Mouse (Mus musculus) gonadal fat pad, adult 2 months (tissue): ENCODE measurements at regions not wholly inside any gene's neighbourhood (a gene's known extent, or its start where the extent isn't known, plus 50 kb on each side); places are given as distances from the start of the nearest gene placed in this dataset.

ENCODE experiments used
- DNase-seq: peaks from one replicate; pipeline ENCODE4 v3.0.0-alpha.2; 2012; ENCODE audit warnings: low read depth

- no peak for DNase-seq
Measured at GRCm38 (mm10) chr8:4411126-4411525, 81.7 kb upstream of the Cers4 start.

DNA sequence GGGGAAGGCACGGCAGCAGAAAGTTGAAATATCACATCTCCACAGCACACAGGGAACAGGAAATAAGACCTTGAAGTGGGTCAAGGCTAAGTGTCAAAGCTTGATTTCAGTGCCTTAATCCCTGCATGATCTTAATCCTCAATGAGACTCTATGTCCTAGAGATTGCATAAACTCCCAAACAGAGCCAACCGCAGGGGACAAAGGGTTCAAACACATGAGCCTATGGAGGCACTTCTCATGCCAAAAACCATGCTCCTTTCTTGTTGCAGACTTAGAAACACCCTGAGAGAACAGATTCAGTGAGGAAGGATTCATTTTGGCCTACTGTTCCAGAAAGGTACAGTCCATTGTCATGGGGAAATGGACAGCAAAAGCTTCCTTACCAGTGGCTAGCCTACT is 81.0 kb upstream of the Cers4 start:
- peak; percentile 73 for DNase-seq

DNA sequence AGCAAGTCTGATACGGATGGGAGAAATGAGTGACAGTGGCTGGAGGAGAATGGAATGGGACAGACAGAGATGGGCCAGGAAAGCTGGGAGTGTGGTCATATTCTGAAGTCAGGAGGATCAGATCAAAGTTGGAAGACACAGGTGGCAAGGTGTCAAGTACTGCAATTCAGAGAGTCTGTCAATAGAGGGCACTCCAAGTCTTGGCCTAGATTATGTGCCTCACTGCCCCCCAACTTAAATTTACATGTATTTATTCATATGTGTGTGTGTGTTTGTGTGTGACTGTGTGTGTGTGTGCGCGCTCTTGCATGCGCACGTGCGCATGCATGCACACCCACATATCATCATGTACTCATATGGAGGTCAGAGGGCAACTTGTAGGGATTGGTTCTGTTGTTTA is 79.6 kb upstream of the Cers4 start:
- no peak for DNase-seq

- no peak for DNase-seq
Measured at GRCm38 (mm10) chr8:4413764-4414163, 79.1 kb upstream of the Cers4 start.

GRCm38 (mm10) chr8:4417141-4417540 is 75.7 kb upstream of the Cers4 start:
- no peak for DNase-seq

DNA sequence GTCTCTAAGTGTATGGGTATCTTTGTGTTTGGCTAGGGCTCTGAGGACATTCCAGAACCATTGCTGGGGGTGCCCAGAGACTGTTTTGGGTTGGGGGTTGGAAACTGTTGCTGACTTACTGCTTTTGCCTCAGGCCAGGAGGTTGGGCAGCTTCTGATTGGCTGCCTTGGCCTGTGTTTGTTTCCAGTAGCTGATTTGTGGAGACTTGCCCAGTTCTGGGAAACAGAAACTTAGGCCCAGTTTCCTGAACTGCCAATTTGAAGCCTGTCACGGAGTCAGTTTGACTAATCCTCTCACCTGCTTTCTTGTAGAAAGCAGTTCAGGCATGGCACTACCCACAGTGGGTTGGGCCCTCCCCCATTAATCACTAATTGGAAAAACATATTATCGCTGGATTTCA is 59.7 kb upstream of the Cers4 start:
- DNase-seq = no peak

DNA sequence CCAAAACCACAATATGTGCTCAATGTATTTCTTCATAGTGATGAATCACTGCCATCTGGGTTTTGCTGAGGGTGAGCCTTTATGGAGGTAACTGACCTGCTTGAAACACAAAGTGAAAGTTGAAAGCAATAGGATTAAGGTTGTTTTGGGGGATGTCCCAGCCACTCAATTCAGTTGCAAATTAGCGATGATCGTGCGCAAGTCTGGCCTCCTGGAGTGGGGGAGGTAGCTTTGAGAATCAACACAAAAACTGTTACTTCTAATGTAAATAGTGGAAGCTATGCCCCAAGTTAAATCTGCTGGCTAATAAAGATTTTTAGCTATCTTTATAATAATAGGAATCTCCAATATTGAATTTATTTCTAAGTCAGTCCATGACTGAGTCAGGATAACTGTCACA is 56.3 kb upstream of the Cers4 start:
- no peak for DNase-seq
